Mouse (Mus musculus) kidney, adult 2 months (tissue): ENCODE data around the gene Ntrk1. TPM values are rescaled to one million over a fixed set of nuclear protein-coding genes. Genes with fewer than 3 reads are reported as not detected.
A peak's percentile ranks its signal among the peaks of the same experiment; 100 is the strongest.

Experiments
- DNase-seq: peaks from one replicate; pipeline ENCODE4 v3.0.0; 2021
- H3K27ac ChIP-seq: fragments of 200-500 bp; 2 replicates; pipeline ENCODE4 v1.5.1; 2012; ENCODE audit warnings: low read depth, low read length, control low read depth, inconsistent platforms; ENCODE audit not compliant: insufficient read depth
- H3K27me3 ChIP-seq: fragments of 200-500 bp; replicated peaks from 2 replicates; pipeline ENCODE4 v1.6.1; 2012; ENCODE audit warnings: mild to moderate bottlenecking, moderate library complexity, low read length, inconsistent platforms; ENCODE audit not compliant: control insufficient read depth, insufficient read depth
- H3K36me3 ChIP-seq: fragments of 200-500 bp; 2 replicates; pipeline ENCODE4 v1.6.1; 2012; ENCODE audit warnings: mild to moderate bottlenecking, moderate library complexity, low read length, inconsistent platforms; ENCODE audit not compliant: control insufficient read depth, insufficient read depth
- H3K4me1 ChIP-seq: fragments of 200-500 bp; 2 replicates; pipeline ENCODE4 v1.6.1; 2011; ENCODE audit warnings: low read length; ENCODE audit not compliant: control insufficient read depth, insufficient read depth
- H3K4me3 ChIP-seq: fragments of 200-500 bp; 2 replicates; pipeline ENCODE4 v1.5.1; 2011; ENCODE audit warnings: mild to moderate bottlenecking, low read depth, low read length, control low read depth; ENCODE audit not compliant: insufficient read depth
- CTCF ChIP-seq: fragments of 200-500 bp; conservative IDR thresholded peaks from 2 replicates; pipeline ENCODE4 v1.5.1; 2011; ENCODE audit warnings: low read depth, mild to moderate bottlenecking, control low read depth, low read length, moderate library complexity, mixed read lengths; ENCODE audit not compliant: insufficient read depth, insufficient read length
- POLR2A ChIP-seq: fragments of 200-500 bp; IDR thresholded peaks from one replicate; pipeline ENCODE4 v1.6.1; 2011; ENCODE audit warnings: low read depth, low read length, control low read depth
- WGBS: fragments of 180-500 bp; shearing (Covaris S2); methylation state at CpG from one replicate; pipeline ENCODE4 v1.1.7; 2018; 5-methylcytosine and 5-hydroxymethylcytosine counted together
- polyA plus RNA-seq: library from polyadenylated mRNA; depleted of rRNA; stranded (reverse); fragments of >200 nt; gene quantifications from 2 replicates; pipeline ENCODE4 v1.2.3, GENCODE M21; 2012

Gene Ntrk1
- polyA plus RNA-seq, 1 experiment, result 4.5 TPM

- WGBS, result 40% methylated on average over 6 of the region's 6 CpGs
- DNase-seq, result no peak
- H3K4me1 ChIP-seq, result no peaks in the 10 kb centered on the region
Observed at GRCm38 (mm10) chr3:87785626-87786214, 9.2 kb downstream of the Ntrk1 start.

GRCm38 (mm10) chr3:87785156-87785555, 9.8 kb downstream of the Ntrk1 start:
- WGBS, result 82% methylated on average over 5 of the region's 5 CpGs
- no peak overlapping the region for H3K27ac ChIP-seq
- no peak for TF ChIP-seq CTCF
- no peak for TF ChIP-seq POLR2A
- no peaks in the 10 kb centered on the region for H3K36me3 ChIP-seq
- no peaks in the 10 kb centered on the region for H3K27me3 ChIP-seq
- no peak overlapping the region for H3K4me3 ChIP-seq
- DNase-seq, result no peak
- H3K4me1 ChIP-seq, result no peaks in the 10 kb centered on the region

More at GRCm38 (mm10) chr3:87785626-87786214, 9.2 kb downstream of the Ntrk1 start:
- Histone ChIP-seq H3K27ac (no peak overlapping the region), H3K36me3 (no peaks in the 10 kb centered on the region), H3K27me3 (no peaks in the 10 kb centered on the region), H3K4me3 (no peak overlapping the region)
- TF ChIP-seq CTCF (no peak), POLR2A (no peak)

GRCm38 (mm10) chr3:87783282-87784023, 11.5 kb downstream of the Ntrk1 start:
- DNase-seq, result no peak
- H3K36me3 ChIP-seq, result no peaks in the 10 kb centered on the region
- TF ChIP-seq CTCF (no peak), POLR2A (no peak)
- H3K4me1 ChIP-seq, result no peaks in the 10 kb centered on the region
- no peaks in the 10 kb centered on the region for H3K27me3 ChIP-seq
- H3K27ac ChIP-seq, result no peak overlapping the region
- no peak overlapping the region for H3K4me3 ChIP-seq
- 81% methylated on average over 25 of the region's 25 CpGs for WGBS

GRCm38 (mm10) chr3:87779086-87779485, 15.9 kb downstream of the Ntrk1 start:
- no peak for DNase-seq
- Histone ChIP-seq H3K4me1 (no peaks in the 10 kb centered on the region), H3K27me3 (no peaks in the 10 kb centered on the region), H3K36me3 (no peaks in the 10 kb centered on the region), H3K27ac (no peak overlapping the region), H3K4me3 (no peak overlapping the region)
- WGBS, result 54% methylated on average over 2 of the region's 2 CpGs
- TF ChIP-seq CTCF, result no peak
- TF ChIP-seq POLR2A, result no peak

DNA sequence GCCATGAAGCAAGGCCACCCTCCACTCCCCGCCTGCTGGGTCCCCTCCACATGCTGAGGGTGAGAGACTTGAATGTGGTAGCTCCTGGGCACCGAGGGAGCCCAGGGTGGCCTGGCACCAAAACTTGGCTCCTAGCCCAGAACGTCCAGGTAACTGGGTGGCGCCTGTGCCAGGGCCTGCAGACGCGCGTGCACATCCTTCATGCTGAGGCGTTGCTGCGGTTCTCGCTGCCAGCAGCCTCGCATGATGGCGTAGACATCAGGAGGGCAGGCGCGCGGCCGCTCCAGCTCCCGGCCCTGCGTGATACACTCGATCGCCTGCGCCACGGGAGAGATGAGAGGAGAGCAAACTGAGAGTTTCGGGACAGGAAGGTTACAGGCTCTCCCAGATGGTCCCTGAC, 16.7 kb downstream of the Ntrk1 start:
- Histone ChIP-seq H3K4me1 (no peaks in the 10 kb centered on the region), H3K4me3 (no peak overlapping the region), H3K36me3 (no peaks in the 10 kb centered on the region), H3K27ac (no peak overlapping the region), H3K27me3 (no peaks in the 10 kb centered on the region)
- TF ChIP-seq POLR2A (no peak), CTCF (no peak)
- 37% methylated on average over 23 of the region's 23 CpGs for WGBS
- peak; percentile 46 for DNase-seq

GRCm38 (mm10) chr3:87771088-87771487, 23.9 kb downstream of the Ntrk1 start:
- DNase-seq, result peak; percentile 89
- H3K27me3 ChIP-seq, result no peaks in the 10 kb centered on the region
- TF ChIP-seq CTCF (no peak), POLR2A (no peak)
- no peaks in the 10 kb centered on the region for H3K36me3 ChIP-seq
- 0 out of 2 replicates have a peak, but pooled peaks cover 4% of the 10 kb centered on the region for H3K4me1 ChIP-seq
- WGBS, result 23% methylated on average over 6 of the region's 6 CpGs
- no peak overlapping the region for H3K4me3 ChIP-seq
- H3K27ac ChIP-seq, result no peak overlapping the region; the same call in 1 of the 2 replicates

DNA sequence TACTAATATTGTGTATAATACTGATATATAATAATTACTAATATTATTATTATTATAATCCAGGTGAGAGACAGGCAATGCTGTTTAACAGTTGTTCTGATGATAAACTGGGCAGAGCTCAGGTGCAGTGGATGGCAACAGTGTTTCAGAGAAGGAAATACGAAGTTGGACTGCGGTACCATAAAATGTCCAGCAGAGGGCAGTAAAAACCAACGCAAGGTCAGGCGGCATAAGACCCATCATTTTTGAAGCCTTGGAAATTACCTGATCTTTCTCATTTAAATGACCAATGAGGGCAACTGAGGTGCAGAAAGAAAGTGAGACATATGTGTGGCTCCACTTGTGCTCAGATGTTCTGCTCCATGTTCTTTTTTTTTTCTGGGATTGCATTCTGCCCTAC, 24.7 kb downstream of the Ntrk1 start:
- no peaks in the 10 kb centered on the region for H3K27me3 ChIP-seq
- H3K36me3 ChIP-seq, result no peaks in the 10 kb centered on the region
- H3K4me1 ChIP-seq, result 0 out of 2 replicates have a peak, but pooled peaks cover 4% of the 10 kb centered on the region
- H3K4me3 ChIP-seq, result no peak overlapping the region
- TF ChIP-seq POLR2A (no peak), CTCF (peak; percentile 85)
- no peak overlapping the region for H3K27ac ChIP-seq
- peak; percentile 65 for DNase-seq
- WGBS, result 2% methylated on average over 4 of the region's 4 CpGs
